18 mouse cellular contexts compared by ENCODE assay signal in genomic region chr11:109106751-109107150, GRCm38 (mm10). TPM values are rescaled to one million over a fixed set of nuclear protein-coding genes. Genes with fewer than 3 reads are reported as not detected.
DNase-seq lines count a peak whose midpoint lies in the region; ATAC-seq and TF ChIP-seq lines count a peak whose summit lies in the region.
"Had no signal": no experiment of that assay in that cellular context is flagged by ENCODE, and none has a peak within 500 bp of the region (broad histone marks: within the 10 kb centered on the region; RNA-seq: fewer than 3 reads in every experiment).

No protein-coding gene starts in this region.

- H3K9ac ChIP-seq in hindbrain, embryonic 16.5 days (ENCODE audit: low read depth, low read length): no peak overlapping the region
- H3K9ac ChIP-seq in neural tube, embryonic 11.5 days (ENCODE audit: low read length): no peak overlapping the region
- H3K9ac ChIP-seq in lung, postnatal 0 days (replicated peaks; ENCODE audit: low read depth): no peak overlapping the region
- H3K9ac ChIP-seq: embryonic facial prominence, embryonic 13.5 days; heart, embryonic 13.5 days; liver, embryonic 14.5 days; stomach, embryonic 15.5 days had no signal

- peak; percentile 67 for DNase-seq in heart, adult 11 months
- no peak for DNase-seq in heart, postnatal 4 days
- DNase-seq in forebrain, embryonic 10.5 days (ENCODE audit: extremely low spot score, low spot score): no peak
- peak; percentile 78 for DNase-seq in neural tube, embryonic 11.5 days (ENCODE audit: low spot score)
- no peak for DNase-seq in B cell, adult 2 months
- no peak for DNase-seq in cerebellum, postnatal 25 days
- no peak for DNase-seq in lung, postnatal 0 days (ENCODE audit: low spot score)
- DNase-seq: kidney, adult 18-20 months; layer of hippocampus, postnatal 36 days; right cerebral cortex, adult 18-20 months had no signal

- WGBS in forebrain, embryonic 10.5 days: 7% methylated on average over 8 of the region's 8 CpGs
- 2% methylated on average over 8 of the region's 8 CpGs for WGBS in hindbrain, embryonic 16.5 days
- 4% methylated on average over 8 of the region's 8 CpGs for WGBS in neural tube, embryonic 11.5 days
- 36% methylated on average over 8 of the region's 8 CpGs for WGBS in lung, postnatal 0 days

- H3K27ac ChIP-seq in forebrain, embryonic 10.5 days: peak overlapping the region; percentile 80
- H3K27ac ChIP-seq in hindbrain, embryonic 16.5 days (ENCODE audit: low read depth, low read length): no peak overlapping the region; the same call in 1 of the 2 replicates
- H3K27ac ChIP-seq in neural tube, embryonic 11.5 days (ENCODE audit: low read depth, low read length): peak overlapping the region; percentile 61
- no peak overlapping the region for H3K27ac ChIP-seq in lung, postnatal 0 days (ENCODE audit: low read length)
- H3K27ac ChIP-seq: embryonic facial prominence, embryonic 13.5 days; heart, embryonic 13.5 days; liver, embryonic 14.5 days; stomach, embryonic 15.5 days had no signal

- ATAC-seq in hindbrain, embryonic 16.5 days: peak; percentile 70
- peak; percentile 80 for ATAC-seq in neural tube, embryonic 11.5 days (ENCODE audit: insufficient read depth, low FRiP score, low TSS enrichment)
- no peak for ATAC-seq in lung, postnatal 0 days

- peaks cover 57% of the 10 kb centered on the region for H3K4me1 ChIP-seq in forebrain, embryonic 10.5 days
- H3K4me1 ChIP-seq in hindbrain, embryonic 16.5 days (ENCODE audit: control insufficient read depth, insufficient read depth, low read depth, low read length): peaks cover 18% of the 10 kb centered on the region
- H3K4me1 ChIP-seq in neural tube, embryonic 11.5 days (ENCODE audit: control insufficient read depth, insufficient read depth, low read length): peaks cover 39% of the 10 kb centered on the region
- no peaks in the 10 kb centered on the region for H3K4me1 ChIP-seq in lung, postnatal 0 days (ENCODE audit: insufficient read depth, low read depth, low read length)
- H3K4me1 ChIP-seq: stomach, embryonic 15.5 days had no signal

- peaks cover 57% of the 10 kb centered on the region for H3K27me3 ChIP-seq in forebrain, embryonic 10.5 days (ENCODE audit: poor library complexity, severe bottlenecking)
- H3K27me3 ChIP-seq in hindbrain, embryonic 16.5 days (replicated peaks; ENCODE audit: control insufficient read depth, insufficient read depth, low read length): no peaks in the 10 kb centered on the region
- H3K27me3 ChIP-seq in neural tube, embryonic 11.5 days (ENCODE audit: control insufficient read depth, insufficient read depth, low read length): no peaks in the 10 kb centered on the region
- H3K27me3 ChIP-seq in lung, postnatal 0 days (replicated peaks; ENCODE audit: insufficient read depth, low read length): no peaks in the 10 kb centered on the region
- H3K27me3 ChIP-seq: embryonic facial prominence, embryonic 13.5 days; stomach, embryonic 15.5 days had no signal

- H3K9me3 ChIP-seq in forebrain, embryonic 10.5 days: no peaks in the 10 kb centered on the region
- no peaks in the 10 kb centered on the region for H3K9me3 ChIP-seq in hindbrain, embryonic 16.5 days (ENCODE audit: control insufficient read depth, low read length)
- no peaks in the 10 kb centered on the region for H3K9me3 ChIP-seq in neural tube, embryonic 11.5 days (ENCODE audit: control insufficient read depth, low read length)
- H3K9me3 ChIP-seq in lung, postnatal 0 days (ENCODE audit: low read length): no peaks in the 10 kb centered on the region
- H3K9me3 ChIP-seq: embryonic facial prominence, embryonic 13.5 days; heart, embryonic 13.5 days; stomach, embryonic 15.5 days had no signal

- no peak for TF ChIP-seq EP300 in lung, postnatal 0 days (IDR thresholded peaks at IDR 0.05)

- H3K4me2 ChIP-seq in hindbrain, embryonic 16.5 days (ENCODE audit: low read length): no peak overlapping the region
- peak overlapping the region; percentile 4; the same call in 1 of the 2 replicates for H3K4me2 ChIP-seq in neural tube, embryonic 11.5 days (ENCODE audit: low read depth)
- no peak overlapping the region for H3K4me2 ChIP-seq in lung, postnatal 0 days (replicated peaks; ENCODE audit: low read depth, low read length)
- H3K4me2 ChIP-seq: embryonic facial prominence, embryonic 13.5 days; heart, embryonic 13.5 days; stomach, embryonic 15.5 days had no signal

- H3K36me3 ChIP-seq in forebrain, embryonic 10.5 days (replicated peaks): no peaks in the 10 kb centered on the region
- no peaks in the 10 kb centered on the region for H3K36me3 ChIP-seq in hindbrain, embryonic 16.5 days (ENCODE audit: control insufficient read depth, insufficient read depth, low read length)
- H3K36me3 ChIP-seq in neural tube, embryonic 11.5 days (ENCODE audit: control insufficient read depth, insufficient read depth, low read length): no peaks in the 10 kb centered on the region
- H3K36me3 ChIP-seq in lung, postnatal 0 days (ENCODE audit: insufficient read depth, low read length): no peaks in the 10 kb centered on the region
- H3K36me3 ChIP-seq: embryonic facial prominence, embryonic 13.5 days; heart, embryonic 13.5 days; stomach, embryonic 15.5 days had no signal

- no peak overlapping the region for H3K4me3 ChIP-seq in forebrain, embryonic 10.5 days
- H3K4me3 ChIP-seq in hindbrain, embryonic 16.5 days (ENCODE audit: low read length): no peak overlapping the region
- H3K4me3 ChIP-seq in neural tube, embryonic 11.5 days (ENCODE audit: low read depth, low read length): no peak overlapping the region
- H3K4me3 ChIP-seq in lung, postnatal 0 days (ENCODE audit: low read depth, low read length): no peak overlapping the region
- H3K4me3 ChIP-seq: embryonic facial prominence, embryonic 13.5 days; heart, embryonic 13.5 days; stomach, embryonic 15.5 days had no signal

- TF ChIP-seq CTCF in lung, postnatal 0 days (IDR thresholded peaks at IDR 0.05): no peak

RNA-seq across cellular contexts. Expression of gene E030025P04Rik, which starts 37.4 kb away (rescaled TPM):
- total RNA-seq in heart, postnatal 4 days (2021): not detected
- polyA plus RNA-seq in forebrain, embryonic 10.5 days (2016; fragmentation: Nextera tagmentation; extraction: Ambion mirVana): not detected in 2 replicates
- not detected in 2 replicates for polyA plus RNA-seq in hindbrain, embryonic 16.5 days (2015; fragmentation: Nextera tagmentation; extraction: Ambion mirVana)
- polyA plus RNA-seq in neural tube, embryonic 11.5 days (2014; fragmentation: Nextera tagmentation; extraction: Ambion mirVana): not detected in 2 replicates
- polyA plus RNA-seq in lung, postnatal 0 days (2015; fragmentation: Nextera tagmentation; extraction: Ambion mirVana): 0.57 and 0.80 TPM in 2 replicates
- total RNA-seq: gastrocnemius, adult 18-20 months; layer of hippocampus, postnatal 36 days; MEL; monocyte, adult 5-6 weeks had no signal
- polyA plus RNA-seq: embryonic facial prominence, embryonic 13.5 days; heart, embryonic 13.5 days; liver, embryonic 14.5 days; stomach, embryonic 15.5 days had no signal

Comparison
In these comparisons a context has a peak if more than half of its experiments do, and no peak if none do; other contexts are left out.
1. DNase-seq: peak in heart, adult 11 months (single experiment) and neural tube, embryonic 11.5 days (single experiment); none in heart, postnatal 4 days (single experiment), forebrain, embryonic 10.5 days (single experiment), B cell, adult 2 months (0 of 2), cerebellum, postnatal 25 days (0 of 2) and lung, postnatal 0 days (single experiment).
2. H3K27ac ChIP-seq: peak in forebrain, embryonic 10.5 days (single experiment) and neural tube, embryonic 11.5 days (single experiment); none in hindbrain, embryonic 16.5 days (single experiment) and lung, postnatal 0 days (single experiment).